Mouse (Mus musculus) liver, embryonic 16.5 days (tissue): ENCODE data around the gene Lrrn3. TPM values are rescaled to one million over a fixed set of nuclear protein-coding genes. Genes with fewer than 3 reads are reported as not detected.

Experiments
- ATAC-seq: fragments of 200-750 bp; cut with Nextera tagmentation; 2 replicates; pipeline ENCODE4 v1.8.0; 2017; ENCODE audit warnings: low read depth, mild to moderate bottlenecking, moderate number of reproducible peaks, moderate library complexity
- H3K27ac ChIP-seq: fragments of 300-500 bp; sonication (generic); 2 replicates; pipeline ENCODE4 v1.5.1; 2014; ENCODE audit warnings: mild to moderate bottlenecking, low read length
- H3K27me3 ChIP-seq: fragments of 300-500 bp; sonication (generic); 2 replicates; pipeline ENCODE4 v1.6.1; 2014; ENCODE audit warnings: low read depth, low read length, mixed read lengths; ENCODE audit not compliant: control insufficient read depth, insufficient read depth
- H3K36me3 ChIP-seq: fragments of 300-500 bp; sonication (generic); 2 replicates; pipeline ENCODE4 v1.6.1; 2014; ENCODE audit warnings: mild to moderate bottlenecking; ENCODE audit not compliant: control insufficient read depth, insufficient read depth
- H3K4me1 ChIP-seq: fragments of 300-500 bp; sonication (generic); 2 replicates; pipeline ENCODE4 v1.6.1; 2014; ENCODE audit warnings: low read depth, low read length, mixed read lengths; ENCODE audit not compliant: control insufficient read depth
- H3K4me2 ChIP-seq: fragments of 300-500 bp; sonication (generic); 2 replicates; pipeline ENCODE4 v1.6.1; 2014; ENCODE audit warnings: low read depth, low read length, mixed read lengths
- H3K4me3 ChIP-seq: fragments of 300-500 bp; sonication (generic); 2 replicates; pipeline ENCODE4 v1.5.1; 2014; ENCODE audit warnings: low read depth, mild to moderate bottlenecking, low read length
- H3K9ac ChIP-seq: fragments of 300-500 bp; sonication (generic); 2 replicates; pipeline ENCODE4 v1.6.1; 2014; ENCODE audit warnings: low read depth, low read length
- H3K9me3 ChIP-seq: fragments of 300-500 bp; sonication (generic); replicated peaks from 2 replicates; pipeline ENCODE4 v1.6.1; 2016; ENCODE audit warnings: low read length; ENCODE audit not compliant: control insufficient read depth
- WGBS: fragments of 180-500 bp; shearing (Covaris S2); extraction: QIAGEN DNeasy Blood & Tissue Kit; methylation state at CpG from one replicate; pipeline ENCODE4 v1.1.7; 2014; ENCODE audit not compliant: insufficient replicate concordance; 5-methylcytosine and 5-hydroxymethylcytosine counted together
- polyA plus RNA-seq: library from polyadenylated mRNA; unstranded; fragments of >200 nt; fragmentation: Nextera tagmentation; extraction: Ambion mirVana; gene quantifications from 2 replicates; pipeline ENCODE4 v1.2.1, GENCODE M21; 2015

Gene Lrrn3
- 1.1 and 1.3 TPM in 2 replicates for polyA plus RNA-seq

DNA sequence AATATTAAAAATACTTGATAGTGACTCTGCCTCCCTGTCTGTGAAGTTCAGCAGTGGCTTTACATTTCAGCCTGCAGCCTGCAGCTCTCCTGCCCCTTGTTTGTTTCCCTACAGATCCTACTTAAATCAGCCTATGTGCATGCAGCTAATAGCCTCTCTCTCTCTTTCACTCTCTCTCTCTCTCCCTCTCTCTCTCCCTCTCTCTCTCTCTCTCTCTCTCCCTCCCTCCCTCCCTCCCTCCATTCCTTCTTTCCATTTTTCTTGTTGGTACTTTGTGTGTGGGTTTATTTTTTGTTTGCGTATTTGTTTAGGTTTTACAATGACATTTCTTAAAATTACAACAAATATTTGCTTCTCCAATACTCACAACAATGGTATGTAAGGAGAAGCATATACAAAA, at the start of gene Lrrn3:
TSS of gene Lrrn3 (minus strand) at position 101 of the 400 bp plus-strand sequence.
- Histone ChIP-seq H3K36me3 (no peaks in the 10 kb centered on the region), H3K27me3 (0 out of 2 replicates have a peak, but pooled peaks cover 6% of the 10 kb centered on the region), H3K4me1 (no peaks in the 10 kb centered on the region), H3K9ac (no peak within 1 kb of the TSS), H3K4me3 (no peak within 1 kb of the TSS), H3K9me3 (no peaks in the 10 kb centered on the region), H3K27ac (no peak within 1 kb of the TSS), H3K4me2 (no peak within 1 kb of the TSS)
- WGBS, result 81% methylated on average over 1 of the region's 1 CpGs
- no peak for ATAC-seq

- H3K4me3 ChIP-seq, result no peak overlapping the region
- H3K9me3 ChIP-seq, result no peaks in the 10 kb centered on the region
- H3K27me3 ChIP-seq, result no peaks in the 10 kb centered on the region
- no peak for ATAC-seq
- H3K4me2 ChIP-seq, result no peak overlapping the region
- H3K36me3 ChIP-seq, result no peaks in the 10 kb centered on the region
- no peak overlapping the region for H3K27ac ChIP-seq
- no peaks in the 10 kb centered on the region for H3K4me1 ChIP-seq
- WGBS, result 61% methylated on average over 4 of the region's 4 CpGs
- H3K9ac ChIP-seq, result no peak overlapping the region
These were observed 42.2 kb upstream of the Lrrn3 start for GRCm38 (mm10) chr12:41528410-41528809.

DNA sequence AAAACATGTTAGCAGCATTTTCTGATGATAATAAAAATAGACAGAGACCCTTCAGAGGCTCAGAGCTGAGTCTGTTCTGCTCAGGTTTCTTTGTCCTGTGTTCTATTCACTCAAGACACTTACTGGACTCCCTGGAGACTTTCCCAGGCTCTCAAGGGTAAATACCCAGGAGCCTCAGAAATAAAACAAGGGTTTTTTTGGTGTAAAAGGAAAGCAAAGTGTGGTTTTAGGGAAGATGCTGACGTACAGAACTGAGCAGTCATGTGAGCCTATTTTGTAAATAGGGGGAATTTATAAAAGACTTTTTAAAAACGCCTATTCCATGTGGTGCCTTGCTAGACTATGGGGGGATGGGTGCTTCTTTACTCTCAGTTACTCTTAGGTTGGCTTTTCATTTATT, 40.5 kb upstream of the Lrrn3 start:
- H3K36me3 ChIP-seq, result no peaks in the 10 kb centered on the region
- no peaks in the 10 kb centered on the region for H3K9me3 ChIP-seq
- ATAC-seq, result no peak
- H3K27me3 ChIP-seq, result no peaks in the 10 kb centered on the region
- no peak overlapping the region for H3K9ac ChIP-seq
- no peak overlapping the region for H3K4me2 ChIP-seq
- 61% methylated on average over 2 of the region's 2 CpGs for WGBS
- H3K4me1 ChIP-seq, result no peaks in the 10 kb centered on the region
- no peak overlapping the region for H3K27ac ChIP-seq
- no peak overlapping the region for H3K4me3 ChIP-seq

- WGBS, result 66% methylated on average over 2 of the region's 2 CpGs
- H3K4me1 ChIP-seq, result no peaks in the 10 kb centered on the region
- H3K9ac ChIP-seq, result no peak overlapping the region
- no peak overlapping the region for H3K4me3 ChIP-seq
- H3K27ac ChIP-seq, result no peak overlapping the region
- no peaks in the 10 kb centered on the region for H3K27me3 ChIP-seq
- H3K4me2 ChIP-seq, result no peak overlapping the region
- no peaks in the 10 kb centered on the region for H3K36me3 ChIP-seq
- ATAC-seq, result no peak
- H3K9me3 ChIP-seq, result no peaks in the 10 kb centered on the region
These were observed 35.4 kb upstream of the Lrrn3 start for GRCm38 (mm10) chr12:41521671-41522070.

DNA sequence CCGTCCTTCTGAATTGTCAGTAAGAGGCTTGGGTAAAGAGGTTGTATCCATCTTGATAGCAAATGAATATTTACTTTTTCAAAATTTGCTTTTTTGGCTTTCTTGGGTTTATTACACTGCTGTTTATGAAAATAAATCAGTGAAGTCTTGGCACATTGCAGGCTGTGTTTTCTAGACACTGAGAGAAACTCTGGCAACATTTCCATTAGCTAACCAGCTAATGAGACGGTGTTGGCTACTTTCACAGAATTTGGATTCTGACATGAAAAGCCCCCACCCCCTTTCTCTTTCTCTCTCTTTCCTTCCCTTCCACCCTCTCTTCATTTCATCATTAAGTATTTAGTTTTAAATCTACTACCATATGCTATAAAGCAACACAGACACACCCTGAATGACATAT, 34.1 kb upstream of the Lrrn3 start:
- WGBS, result 55% methylated on average over 2 of the region's 2 CpGs
- H3K27ac ChIP-seq, result no peak overlapping the region
- no peak overlapping the region for H3K4me2 ChIP-seq
- ATAC-seq, result no peak
- H3K9ac ChIP-seq, result no peak overlapping the region
- no peaks in the 10 kb centered on the region for H3K4me1 ChIP-seq
- no peaks in the 10 kb centered on the region for H3K9me3 ChIP-seq
- H3K36me3 ChIP-seq, result no peaks in the 10 kb centered on the region
- no peak overlapping the region for H3K4me3 ChIP-seq
- H3K27me3 ChIP-seq, result no peaks in the 10 kb centered on the region

- no peak overlapping the region for H3K4me2 ChIP-seq
- H3K27ac ChIP-seq, result no peak overlapping the region
- ATAC-seq, result no peak
- no peak overlapping the region for H3K4me3 ChIP-seq
- no peak overlapping the region for H3K9ac ChIP-seq
- 58% methylated on average over 5 of the region's 5 CpGs for WGBS
- H3K36me3 ChIP-seq, result no peaks in the 10 kb centered on the region
- no peaks in the 10 kb centered on the region for H3K9me3 ChIP-seq
- no peaks in the 10 kb centered on the region for H3K4me1 ChIP-seq
- no peaks in the 10 kb centered on the region for H3K27me3 ChIP-seq
These were observed 32.7 kb upstream of the Lrrn3 start for GRCm38 (mm10) chr12:41518897-41519296.

DNA sequence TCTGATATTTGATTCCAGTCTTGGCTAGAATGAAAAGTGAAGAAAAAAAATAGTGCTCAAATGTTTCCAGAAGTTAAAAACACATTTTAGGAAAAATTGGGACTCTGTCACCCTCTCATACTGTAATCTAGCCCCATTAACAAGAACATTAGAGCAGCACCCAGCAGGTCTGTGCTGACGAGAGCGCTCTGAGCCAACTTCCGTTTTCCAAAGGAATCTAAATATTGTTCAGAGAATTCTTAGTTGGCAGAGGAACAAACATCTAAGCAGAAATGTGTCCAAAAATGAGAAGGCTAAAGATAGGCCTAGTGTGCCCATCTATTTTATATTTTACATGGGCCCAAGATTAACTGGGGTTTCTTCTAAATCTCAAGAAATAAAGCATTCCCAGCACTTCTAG, 24.4 kb upstream of the Lrrn3 start:
- WGBS, result 65% methylated on average over 3 of the region's 3 CpGs
- H3K9me3 ChIP-seq, result no peaks in the 10 kb centered on the region
- H3K4me1 ChIP-seq, result no peaks in the 10 kb centered on the region
- no peak overlapping the region for H3K4me3 ChIP-seq
- no peak overlapping the region for H3K4me2 ChIP-seq
- ATAC-seq, result no peak
- no peak overlapping the region for H3K27ac ChIP-seq
- no peaks in the 10 kb centered on the region for H3K27me3 ChIP-seq
- no peaks in the 10 kb centered on the region for H3K36me3 ChIP-seq
- no peak overlapping the region for H3K9ac ChIP-seq

DNA sequence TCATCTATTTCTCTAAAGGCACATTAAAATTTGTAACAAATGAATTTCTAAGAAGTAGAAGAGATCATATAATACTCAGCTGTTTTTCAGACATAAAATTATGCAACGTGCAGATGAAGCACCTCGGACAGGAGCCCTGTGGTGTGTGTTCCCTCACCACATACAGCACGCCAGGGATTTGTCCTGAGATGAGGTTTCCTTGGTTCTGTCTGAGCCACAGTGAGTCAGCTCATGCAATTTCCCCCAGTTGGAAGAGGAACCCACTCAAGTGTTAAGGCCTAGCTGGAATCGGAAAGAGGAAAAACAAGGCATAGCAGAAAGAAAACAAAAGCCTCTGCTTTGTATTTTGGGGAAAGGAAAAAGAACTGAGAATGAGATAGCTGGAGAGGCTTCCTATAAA, 22.4 kb upstream of the Lrrn3 start:
- no peak for ATAC-seq
- 65% methylated on average over 4 of the region's 4 CpGs for WGBS
- H3K27ac ChIP-seq, result no peak overlapping the region
- H3K4me3 ChIP-seq, result no peak overlapping the region
- no peaks in the 10 kb centered on the region for H3K27me3 ChIP-seq
- H3K9ac ChIP-seq, result no peak overlapping the region
- no peaks in the 10 kb centered on the region for H3K36me3 ChIP-seq
- no peaks in the 10 kb centered on the region for H3K9me3 ChIP-seq
- H3K4me2 ChIP-seq, result no peak overlapping the region
- H3K4me1 ChIP-seq, result no peaks in the 10 kb centered on the region

DNA sequence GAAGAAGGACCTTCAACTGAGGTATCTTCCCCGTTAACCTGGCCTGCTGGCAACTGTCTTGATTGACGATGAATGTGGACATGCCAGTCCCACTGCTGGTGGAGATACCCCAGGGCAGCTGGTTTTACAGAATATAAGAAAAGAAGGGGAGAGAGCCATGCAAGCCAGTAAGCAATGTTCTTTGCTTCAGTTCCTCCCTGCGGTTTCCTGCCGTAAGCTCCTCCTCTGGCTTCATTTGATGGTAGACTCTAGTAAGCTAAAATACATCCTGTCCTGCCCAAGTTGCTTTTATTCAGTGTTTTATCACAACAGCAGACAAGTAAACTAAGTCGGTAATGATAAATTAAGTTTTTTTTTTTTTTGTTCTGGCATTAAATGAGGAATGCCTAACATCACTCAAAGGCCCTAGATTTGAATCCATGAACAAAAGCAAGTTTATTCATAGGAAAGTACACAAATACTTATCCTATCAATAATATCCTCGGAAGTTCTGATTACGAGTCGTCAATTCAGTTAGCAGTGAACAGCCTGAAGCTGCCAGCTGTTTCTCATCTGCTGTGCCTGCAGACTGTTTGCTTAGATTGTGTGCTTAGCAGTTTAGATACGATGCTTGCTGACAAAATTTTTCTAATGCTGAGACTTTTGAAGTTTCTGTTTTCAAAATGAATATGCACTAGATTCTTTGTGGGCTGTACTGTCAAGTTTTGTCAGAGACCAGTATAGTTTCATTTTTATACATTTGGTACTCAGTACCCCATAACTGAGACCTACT, 14.0 kb upstream of the Lrrn3 start:
- Histone ChIP-seq H3K9me3 (no peaks in the 10 kb centered on the region), H3K27ac (no peak overlapping the region), H3K4me2 (no peak overlapping the region), H3K4me1 (no peaks in the 10 kb centered on the region), H3K9ac (no peak overlapping the region), H3K27me3 (no peaks in the 10 kb centered on the region), H3K4me3 (no peak overlapping the region), H3K36me3 (no peaks in the 10 kb centered on the region)
- WGBS, result 55% methylated on average over 9 of the region's 9 CpGs
- no peak for ATAC-seq
